Mouse (Mus musculus) lung, postnatal 0 days (tissue): ENCODE data around the gene Ift46.

ENCODE experiments used
- CTCF ChIP-seq: IDR thresholded peaks from 2 replicates; pipeline ENCODE4 v1.5.1; 2016; ENCODE audit warnings: antibody characterized with exemption, mild to moderate bottlenecking
- EP300 ChIP-seq: IDR thresholded peaks from 2 replicates; pipeline ENCODE4 v1.6.1; 2016; ENCODE audit warnings: antibody characterized with exemption, mild to moderate bottlenecking, control low read depth

GRCm38 (mm10) chr9:44747341-44747740, 20.4 kb upstream of the Ift46 start:
- no peak for TF ChIP-seq CTCF
- no peak for TF ChIP-seq EP300
